Mouse (Mus musculus): Measurements from ENCODE around the gene Sypl.

DNA sequence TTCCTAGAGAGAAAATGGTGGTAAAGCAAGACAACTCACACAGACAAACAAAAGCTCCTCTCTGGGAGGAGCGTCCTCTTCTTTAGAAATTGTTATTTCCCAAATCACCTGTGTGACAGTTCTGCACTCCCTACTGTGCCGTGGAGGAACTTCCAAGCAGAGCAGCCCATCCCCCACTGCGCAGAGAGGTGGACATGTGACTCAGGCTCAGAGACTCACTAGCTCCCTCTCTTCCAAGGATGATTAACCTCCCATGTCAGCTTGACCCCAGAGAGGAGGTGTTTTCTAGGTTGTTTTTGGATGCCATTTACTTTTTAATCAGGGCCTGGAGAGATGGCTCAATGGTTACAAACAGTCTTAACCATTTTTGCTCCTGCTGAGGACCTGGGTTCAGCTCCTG, 29.4 kb upstream of the Sypl start:
- TF ChIP-seq POLR2A (IDR thresholded peaks at IDR 0.05; ENCODE audit: borderline replicate concordance, insufficient read depth, low read length) (no peak), CTCF (IDR thresholded peaks at IDR 0.05; ENCODE audit: borderline replicate concordance, insufficient read depth, low read depth, low read length) (no peak)
